Comparison of ENCODE assay signal across 11 mouse cellular contexts in genomic region chr12:70624298-70624980, GRCm38 (mm10).
DNase-seq lines count a peak whose midpoint lies in the region; ATAC-seq and TF ChIP-seq lines count a peak whose summit lies in the region.
"Had no signal": no experiment of that assay in that cellular context is flagged by ENCODE, and none has a peak within 500 bp of the region (broad histone marks: within the 10 kb centered on the region; RNA-seq: fewer than 3 reads in every experiment).

No protein-coding gene starts in this region.

- no peak for TF ChIP-seq CTCF in heart, adult 2 months (IDR thresholded peaks at IDR 0.05)
- no peak for TF ChIP-seq CTCF in midbrain, postnatal 0 days (IDR thresholded peaks at IDR 0.05)

- H3K36me3 ChIP-seq in intestine, embryonic 14.5 days (ENCODE audit: control insufficient read depth, insufficient read depth, low read length), result no peaks in the 10 kb centered on the region
- H3K36me3 ChIP-seq in intestine, embryonic 15.5 days, result no peaks in the 10 kb centered on the region
- no peaks in the 10 kb centered on the region for H3K36me3 ChIP-seq in heart, adult 2 months (ENCODE audit: control insufficient read depth, insufficient read depth, low read length)
- H3K36me3 ChIP-seq in midbrain, postnatal 0 days (ENCODE audit: insufficient read depth, low read length), result no peaks in the 10 kb centered on the region
- H3K36me3 ChIP-seq: midbrain, embryonic 12.5 days had no signal

- TF ChIP-seq EP300 in heart, adult 2 months (IDR thresholded peaks at IDR 0.05; ENCODE audit: insufficient read depth, low read depth, low read length), result no peak

- 37% methylated on average over 9 of the region's 9 CpGs for WGBS in intestine, embryonic 14.5 days
- 48% methylated on average over 9 of the region's 9 CpGs for WGBS in intestine, embryonic 15.5 days
- WGBS in heart, adult 2 months, result 47% methylated on average over 9 of the region's 9 CpGs
- WGBS in midbrain, postnatal 0 days, result 73% methylated on average over 9 of the region's 9 CpGs

- no peak for ATAC-seq in intestine, embryonic 14.5 days (replicated peaks; ENCODE audit: low FRiP score, low TSS enrichment, low read depth)
- ATAC-seq in intestine, embryonic 15.5 days, result no peak
- ATAC-seq in midbrain, postnatal 0 days (ENCODE audit: low FRiP score), result no peak

- no peaks in the 10 kb centered on the region for H3K79me2 ChIP-seq in heart, adult 2 months (replicated peaks; ENCODE audit: control insufficient read depth, insufficient read depth, low read length)

- TF ChIP-seq POLR2A in heart, adult 2 months (IDR thresholded peaks at IDR 0.05; ENCODE audit: insufficient read depth, low read depth, low read length), result no peak

- peak; percentile 46 for DNase-seq in intestine, embryonic 14.5 days (ENCODE audit: low spot score)
- DNase-seq in cerebellum, adult 8-10 months, result peak; percentile 54
- peak; percentile 65 to 89 for DNase-seq in left cerebral cortex, postnatal 25 days (ENCODE audit: low spot score in 2 of 2)
- peak; percentile 59 for DNase-seq in right cerebral cortex, postnatal 36 days (ENCODE audit: low spot score in 2 of 2)
- no peak for DNase-seq in heart, adult 2 months
- no peak for DNase-seq in midbrain, postnatal 0 days (ENCODE audit: low spot score)
- DNase-seq in retina, embryonic 14.5 days (ENCODE audit: low spot score), result no peak
- DNase-seq: gastrocnemius, postnatal 25 days had no signal

- H3K27ac ChIP-seq in intestine, embryonic 14.5 days (ENCODE audit: low read depth), result no peak overlapping the region
- H3K27ac ChIP-seq in intestine, embryonic 15.5 days, result no peak overlapping the region
- H3K27ac ChIP-seq in heart, adult 2 months, result no peak overlapping the region
- H3K27ac ChIP-seq in midbrain, postnatal 0 days (ENCODE audit: low read depth, low read length), result no peak overlapping the region
- H3K27ac ChIP-seq: hindbrain, embryonic 14.5 days; midbrain, embryonic 12.5 days had no signal

- no peak overlapping the region for H3K4me3 ChIP-seq in intestine, embryonic 14.5 days (ENCODE audit: low read depth, low read length)
- no peak overlapping the region for H3K4me3 ChIP-seq in intestine, embryonic 15.5 days (replicated peaks)
- H3K4me3 ChIP-seq in heart, adult 2 months, result no peak overlapping the region
- H3K4me3 ChIP-seq in midbrain, postnatal 0 days (ENCODE audit: low read depth, low read length), result no peak overlapping the region
- H3K4me3 ChIP-seq: midbrain, embryonic 12.5 days had no signal

- H3K4me1 ChIP-seq in intestine, embryonic 14.5 days (replicated peaks; ENCODE audit: control insufficient read depth, insufficient read depth, low read length), result 0 out of 2 replicates have a peak, but pooled peaks cover 4% of the 10 kb centered on the region
- no peaks in the 10 kb centered on the region; the same call in 1 of the 2 replicates for H3K4me1 ChIP-seq in intestine, embryonic 15.5 days (replicated peaks)
- peaks cover 5% of the 10 kb centered on the region for H3K4me1 ChIP-seq in heart, adult 2 months (ENCODE audit: control insufficient read depth, insufficient read depth, low read length)
- peaks cover 7% of the 10 kb centered on the region for H3K4me1 ChIP-seq in midbrain, postnatal 0 days (ENCODE audit: insufficient read depth, low read length)

- no peaks in the 10 kb centered on the region for H3K27me3 ChIP-seq in intestine, embryonic 14.5 days (replicated peaks; ENCODE audit: control insufficient read depth, insufficient read depth, low read length)
- H3K27me3 ChIP-seq in intestine, embryonic 15.5 days (replicated peaks), result no peaks in the 10 kb centered on the region
- H3K27me3 ChIP-seq in heart, adult 2 months (ENCODE audit: control insufficient read depth, insufficient read depth, low read length), result no peaks in the 10 kb centered on the region
- no peaks in the 10 kb centered on the region for H3K27me3 ChIP-seq in midbrain, postnatal 0 days (ENCODE audit: insufficient read depth, low read length)
- H3K27me3 ChIP-seq: midbrain, embryonic 12.5 days had no signal

- no peaks in the 10 kb centered on the region for H3K9me3 ChIP-seq in intestine, embryonic 14.5 days (ENCODE audit: control insufficient read depth, low read length)
- no peaks in the 10 kb centered on the region for H3K9me3 ChIP-seq in intestine, embryonic 15.5 days
- H3K9me3 ChIP-seq in midbrain, postnatal 0 days (ENCODE audit: low read length), result no peaks in the 10 kb centered on the region
- H3K9me3 ChIP-seq: midbrain, embryonic 12.5 days had no signal

- H3K9ac ChIP-seq in intestine, embryonic 14.5 days (ENCODE audit: low read length), result no peak overlapping the region
- no peak overlapping the region for H3K9ac ChIP-seq in intestine, embryonic 15.5 days
- no peak overlapping the region for H3K9ac ChIP-seq in heart, adult 2 months (ENCODE audit: low read depth, low read length)
- no peak overlapping the region for H3K9ac ChIP-seq in midbrain, postnatal 0 days (replicated peaks; ENCODE audit: low read length, poor library complexity, severe bottlenecking)
- H3K9ac ChIP-seq: hindbrain, embryonic 14.5 days; midbrain, embryonic 12.5 days had no signal

- intact Hi-C loops in left cerebral cortex, postnatal 25 days (cut with DNase I), result loop anchor here (1.0 to 5.0 kb wide), 4 partner anchors 74 to 203 kb away; partner anchors contain the start of gene Frmd6
- intact Hi-C loops in heart, adult 2 months (cut with DNase I), result no loop called here

- H3K4me2 ChIP-seq in intestine, embryonic 14.5 days (ENCODE audit: low read length), result no peak overlapping the region
- no peak overlapping the region for H3K4me2 ChIP-seq in intestine, embryonic 15.5 days (replicated peaks)
- H3K4me2 ChIP-seq in midbrain, postnatal 0 days (ENCODE audit: low read depth, low read length, poor library complexity, severe bottlenecking), result no peak overlapping the region
- H3K4me2 ChIP-seq: hindbrain, embryonic 14.5 days; midbrain, embryonic 12.5 days had no signal

Comparison
In these comparisons a context has a peak if more than half of its experiments do, and no peak if none do; other contexts are left out.
1. DNase-seq: peak in intestine, embryonic 14.5 days (single experiment), cerebellum, adult 8-10 months (single experiment), left cerebral cortex, postnatal 25 days (2 of 2) and right cerebral cortex, postnatal 36 days (2 of 2); none in heart, adult 2 months (0 of 2), midbrain, postnatal 0 days (single experiment) and retina, embryonic 14.5 days (single experiment).